Mouse (Mus musculus): ENCODE data around the gene Hoxa4.

GRCm38 (mm10) chr6:52163366-52164031 is 28.1 kb downstream of the Hoxa4 start:
- TF ChIP-seq CTCF (IDR thresholded peaks at IDR 0.05; ENCODE audit: low read depth) (no peak), EP300 (IDR thresholded peaks at IDR 0.05; ENCODE audit: low read depth) (no peak)
